Mouse (Mus musculus) heart, adult 18-20 months (tissue): ENCODE measurements around the gene Vmn1r234. TPM values are rescaled to one million over a fixed set of nuclear protein-coding genes. Genes with fewer than 3 reads are reported as not detected.

Source experiments
- DNase-seq, 2 experiments: peaks; one replicate each; pipeline ENCODE4 v3.0.0; 2021 to 2022; ENCODE audit warnings: mixed read lengths in 1 of 2
- long read RNA-seq, 2 experiments: library from polyadenylated mRNA; stranded (forward); transcript quantifications; one replicate each; pipeline ENCODE4 v2.0.0; 2021
- microRNA-seq, 2 experiments: library from miRNA; unstranded; fragments of <30 nt; microRNA quantifications; one replicate each; pipeline ENCODE4 v1.2.0; 2022
- total RNA-seq, 2 experiments: library from RNA; stranded (reverse); gene quantifications; 2 replicates each; pipeline ENCODE4 v1.2.3; 2021

The Vmn1r234 gene
- total RNA-seq: not detected
- long read RNA-seq, experiment 1: 0 reads
- long read RNA-seq, experiment 2: 0 reads

GRCm38 (mm10) chr17:21225787-21226186 lies at the start of gene Vmn1r234:
Vmn1r234 (plus strand) TSS chr17:21226087.
- DNase-seq: no peak

GRCm38 (mm10) chr17:21211081-21211480 lies 14.8 kb upstream of the Vmn1r234 start:
- DNase-seq: peak; percentile 26 to 51

DNA sequence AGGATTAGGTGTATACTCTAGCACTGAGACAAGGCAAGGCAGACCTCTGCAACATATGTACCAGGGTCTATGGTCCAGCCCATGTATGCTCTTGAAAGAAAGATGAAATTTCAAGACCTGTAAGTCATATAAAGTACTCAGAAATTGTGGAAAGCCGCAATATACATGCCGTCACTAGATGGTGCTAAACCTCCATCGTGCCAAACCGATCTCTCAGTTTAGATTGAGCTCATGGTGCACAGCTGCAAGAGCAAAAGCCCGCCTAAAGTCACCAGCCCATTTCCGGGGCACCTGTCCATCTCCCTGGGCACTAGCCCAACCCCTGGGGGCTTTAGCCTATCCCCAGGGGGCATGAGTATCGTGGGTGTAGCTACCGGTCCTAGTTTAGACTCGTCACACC lies 5.8 kb downstream of the Vmn1r234 start:
- peak; percentile 9 to 63 for DNase-seq

GRCm38 (mm10) chr17:21256111-21256510 lies 30.2 kb downstream of the Vmn1r234 start, which contains the start of gene Vmn1r235:
Vmn1r235 (plus strand) TSS chr17:21256411.
- DNase-seq: no peak

GRCm38 (mm10) chr17:21272103-21272502 lies 46.2 kb downstream of the Vmn1r234 start:
- DNase-seq: peak; percentile 35 to 62

DNA sequence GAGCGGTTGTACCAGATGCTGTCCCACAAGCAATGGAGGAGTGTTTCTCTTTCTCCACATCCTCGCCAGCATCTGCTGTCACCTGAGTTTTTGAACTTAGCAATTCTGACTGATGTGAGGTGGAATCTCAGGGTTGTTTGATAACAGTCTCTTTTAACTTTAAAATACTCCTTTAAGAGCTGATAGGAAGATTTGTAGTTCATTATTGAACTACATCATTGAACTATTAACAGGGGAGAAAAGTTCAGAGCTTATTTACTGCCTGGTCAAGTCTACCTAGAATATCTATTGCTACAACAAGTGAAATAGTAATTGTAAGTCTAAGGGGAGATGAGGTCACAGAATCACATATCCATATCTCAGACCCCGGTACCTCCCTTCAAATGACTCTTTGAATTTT lies 56.8 kb downstream of the Vmn1r234 start, which contains the start of gene Vmn1r236:
Vmn1r236 (plus strand) TSS at position 301 of the 400 bp plus-strand sequence.
- DNase-seq: no peak

DNA sequence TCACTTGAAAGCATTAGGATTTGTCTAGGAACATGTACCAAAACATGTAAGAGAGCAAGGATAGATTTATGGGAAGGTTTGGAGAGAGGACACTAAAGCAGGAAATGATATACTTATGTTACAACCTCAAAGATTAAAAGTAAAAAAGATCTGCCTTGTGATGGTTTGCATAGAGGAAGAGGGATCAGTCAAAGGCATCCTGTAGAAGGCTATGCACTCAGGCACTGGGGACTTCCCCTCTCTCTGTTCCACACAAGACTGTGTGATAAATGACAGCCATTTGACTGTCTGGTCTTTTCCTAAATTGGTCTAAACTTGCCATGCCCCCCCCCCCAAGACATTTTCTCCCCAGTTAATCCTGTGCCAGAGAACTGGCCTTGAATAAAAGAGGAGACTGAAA lies 58.5 kb downstream of the Vmn1r234 start:
- DNase-seq: no peak

Small RNAs within 50 kb of the gene (microRNA-seq; reads per million reads assigned to microRNA genes)
- 0 reads per million in 2 experiments for gene Gm26384

Other genes starting within 250 kb of the Vmn1r234 start
- gene Vmn1r233, start 229.6 kb upstream of the Vmn1r234 start, total RNA-seq: not detected
- gene Zfp160, start 217.2 kb upstream of the Vmn1r234 start, total RNA-seq: 1 to 10 TPM; 6.9 to 7.2 TPM
- gene Vmn1r235, start 30.3 kb downstream of the Vmn1r234 start, total RNA-seq: not detected
- not detected for gene Vmn1r236, start 56.9 kb downstream of the Vmn1r234 start, total RNA-seq
- gene Vmn1r237, start 85.8 kb downstream of the Vmn1r234 start, total RNA-seq: not detected
- 1 to 10 TPM in 1 of 2 experiments, under 1 TPM in 1; 0.79 to 1.3 TPM for gene Zfp677, start 157.7 kb downstream of the Vmn1r234 start, total RNA-seq
- under 1 TPM; 0.89 to 0.95 TPM for gene Zfp54, start 197.1 kb downstream of the Vmn1r234 start, total RNA-seq
- gene Zfp51, start 224.3 kb downstream of the Vmn1r234 start, total RNA-seq: 1 to 10 TPM; 5.9 to 6.9 TPM